Mouse (Mus musculus): ENCODE results near the gene Mapk8ip1. TPM values are rescaled to one million over a fixed set of nuclear protein-coding genes. Genes with fewer than 3 reads are reported as not detected.
"Not testable (repeated sequence)": the region's sequence is repeated elsewhere in the genome, so short reads cannot be mapped to it uniquely, and the experiment has no call there.

Gene Mapk8ip1
- total RNA-seq, 2 experiments from 2014 or later = 6.9 to 7.2 TPM

DNA sequence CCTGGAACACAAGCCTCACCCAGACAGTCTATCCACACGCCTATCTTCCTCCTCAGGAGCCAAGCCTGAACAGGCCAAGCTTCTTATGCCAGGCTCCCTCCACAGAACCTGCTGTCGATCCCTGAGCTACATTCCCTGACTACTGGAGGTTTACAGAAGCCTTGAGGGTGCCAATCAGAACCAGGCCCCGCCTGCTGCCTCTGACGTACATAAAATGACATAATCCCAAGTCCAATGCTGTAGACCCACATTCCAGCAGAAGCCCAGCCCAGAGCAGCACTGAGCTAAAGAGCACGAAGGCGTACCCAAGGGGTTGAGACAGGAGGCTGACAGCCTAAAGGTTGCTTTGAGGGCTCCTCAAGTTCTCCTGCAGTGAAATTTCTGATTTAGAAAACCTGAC is 26.8 kb upstream of the Mapk8ip1 start:
- intact Hi-C loops (cut with DNase I) = no loop called here
- peak; percentile 38 to 50 for DNase-seq

- DNase-seq = peak in 1 of 2 experiments; percentile 51
- intact Hi-C loops (cut with DNase I) = no loop called here
Observed at GRCm38 (mm10) chr2:92426426-92426825, 25.4 kb upstream of the Mapk8ip1 start.

- intact Hi-C loops (cut with DNase I) = no loop called here
- no peak for DNase-seq
Observed at GRCm38 (mm10) chr2:92425366-92425765, 24.3 kb upstream of the Mapk8ip1 start.

GRCm38 (mm10) chr2:92424462-92425308 is 23.6 kb upstream of the Mapk8ip1 start:
- intact Hi-C loops (cut with DNase I) = no loop called here
- peak; percentile 46 to 53 for DNase-seq

- intact Hi-C loops (cut with DNase I) = no loop called here
- DNase-seq = peak; percentile 91 to 96
Observed at GRCm38 (mm10) chr2:92423702-92424461, 22.8 kb upstream of the Mapk8ip1 start.

GRCm38 (mm10) chr2:92423156-92423555 is 22.1 kb upstream of the Mapk8ip1 start:
- intact Hi-C loops (cut with DNase I) = no loop called here
- DNase-seq = no peak

GRCm38 (mm10) chr2:92422388-92423135 is 21.5 kb upstream of the Mapk8ip1 start:
- intact Hi-C loops (cut with DNase I) = no loop called here
- no peak for DNase-seq

DNA sequence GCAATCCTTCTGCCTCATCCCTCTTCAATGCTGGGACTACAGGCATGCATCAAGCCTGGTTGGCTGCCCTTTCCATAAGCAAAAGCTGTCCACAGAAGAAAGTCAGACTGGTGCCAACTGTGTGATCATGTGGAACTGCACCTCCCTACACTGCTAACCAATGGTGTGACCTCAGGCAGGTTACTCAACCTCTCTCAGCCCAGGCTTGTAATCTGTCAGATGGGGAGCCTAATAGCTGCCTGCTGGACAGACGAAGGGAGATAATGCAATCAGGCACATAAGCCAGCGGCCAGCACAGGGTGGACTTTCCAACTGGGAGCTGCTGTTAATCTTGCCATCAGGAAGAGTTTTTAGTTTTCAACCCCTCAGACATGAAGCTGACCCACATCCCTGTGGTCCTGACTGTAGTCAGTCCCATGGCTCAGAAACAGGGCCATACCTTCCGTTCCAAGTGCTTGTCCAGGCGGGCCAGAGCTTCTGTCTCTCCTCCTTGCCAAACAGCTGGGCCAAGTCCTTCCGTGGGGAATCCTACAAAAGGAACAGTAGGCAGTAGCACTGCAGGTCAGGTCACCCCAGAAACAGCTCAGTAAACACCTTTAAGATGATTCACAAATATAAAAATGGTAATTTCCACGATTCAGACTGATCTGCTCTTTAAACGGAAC is 20.8 kb upstream of the Mapk8ip1 start:
- intact Hi-C loops (cut with DNase I) = no loop called here
- no peak for DNase-seq

DNA sequence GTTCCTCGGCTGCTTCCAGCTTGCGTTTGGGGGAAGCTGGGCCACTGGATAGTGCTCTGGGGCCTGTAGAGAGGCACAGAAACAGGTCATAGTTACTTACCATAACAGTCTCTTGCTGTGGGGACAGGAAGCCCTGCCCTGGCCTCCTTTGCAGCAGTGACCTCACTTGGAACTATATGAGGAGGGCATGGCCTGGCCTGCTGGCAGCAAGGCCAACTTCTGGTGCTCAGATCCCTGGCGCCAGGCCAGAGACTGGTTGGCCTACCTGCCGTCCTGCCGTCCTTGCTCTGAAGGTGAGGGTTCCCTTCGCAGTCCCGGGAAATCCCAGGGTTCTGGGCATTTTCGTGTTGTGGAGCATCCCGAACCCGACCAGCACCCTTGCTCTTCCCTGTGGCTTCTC is 10.6 kb upstream of the Mapk8ip1 start:
- intact Hi-C loops (cut with DNase I) = no loop called here
- DNase-seq = no peak

DNA sequence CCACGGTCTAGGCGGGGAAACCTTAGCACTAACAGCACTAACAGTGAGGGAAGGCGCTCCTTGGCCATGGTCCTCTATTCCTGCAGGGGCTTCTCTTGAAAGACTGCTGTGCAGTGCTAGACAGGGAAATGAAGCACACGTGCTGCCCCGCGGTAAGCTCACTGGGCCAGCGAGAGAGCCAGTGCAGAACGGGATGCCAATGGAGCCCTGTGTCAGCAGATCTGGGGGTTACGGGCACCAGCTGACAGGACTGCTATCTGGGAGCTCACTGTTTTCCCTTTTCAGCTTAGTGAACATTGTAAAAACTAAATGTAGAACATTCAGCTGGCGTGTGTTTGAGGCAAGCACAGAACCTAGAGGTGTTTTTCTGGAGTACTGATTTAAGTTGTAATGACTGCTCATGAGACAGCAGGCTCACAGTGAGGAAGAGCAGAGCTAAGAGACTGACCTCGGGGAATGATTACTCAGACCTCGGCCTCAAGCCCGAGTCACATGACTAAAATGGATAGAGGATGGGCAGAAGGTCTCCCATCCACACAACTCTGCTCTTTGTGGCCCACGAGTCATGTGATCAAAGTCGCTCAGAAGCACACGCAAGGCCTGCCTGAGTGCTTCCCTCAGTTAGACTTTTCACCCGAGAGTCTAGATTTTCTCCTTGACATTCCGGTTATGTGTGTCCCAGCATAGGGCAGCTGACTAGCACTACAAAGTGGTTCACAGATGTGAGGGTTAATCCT is 7.4 kb upstream of the Mapk8ip1 start:
- intact Hi-C loops (cut with DNase I) = no loop called here
- DNase-seq = no peak

DNA sequence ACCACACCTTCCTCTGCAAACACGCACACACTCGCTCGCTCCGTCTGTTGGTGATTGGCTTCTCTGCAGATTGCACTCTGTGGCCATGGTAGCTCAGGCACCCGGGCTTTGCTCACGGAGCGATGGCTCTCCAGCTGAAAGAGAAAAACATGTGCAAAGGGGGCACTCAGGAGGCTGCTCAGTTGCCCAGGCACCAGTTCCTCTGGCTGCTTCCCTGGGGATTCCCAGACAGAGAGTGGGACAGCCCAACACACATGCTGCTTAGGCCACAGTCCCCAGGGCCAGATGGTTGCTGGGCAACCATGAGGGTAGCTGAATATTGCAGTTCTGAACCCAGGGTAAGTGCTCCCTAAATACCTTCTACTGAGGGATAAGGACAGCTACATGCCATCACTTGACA is 4.6 kb upstream of the Mapk8ip1 start:
- intact Hi-C loops (cut with DNase I) = no loop called here
- DNase-seq = no peak

DNA sequence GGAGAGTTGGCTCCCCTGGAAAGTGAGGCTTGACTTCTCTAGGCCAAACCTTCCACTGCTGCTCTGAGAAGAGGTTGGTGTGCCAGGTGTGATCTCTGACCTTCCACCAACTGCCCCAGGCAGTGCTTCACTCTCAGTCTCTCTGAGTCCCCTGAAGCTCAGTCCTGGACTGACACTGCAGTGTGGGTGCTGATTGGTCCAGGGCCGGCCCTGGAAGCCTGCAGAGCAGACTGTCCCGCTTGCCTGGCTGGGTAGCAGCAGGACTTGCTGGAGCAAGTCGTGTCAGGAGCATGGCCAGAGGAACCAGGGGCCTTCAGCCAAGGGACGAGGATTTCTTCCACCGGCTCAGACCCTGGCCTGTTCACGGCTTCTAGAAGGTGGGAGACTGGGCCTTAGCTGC is 3.7 kb upstream of the Mapk8ip1 start:
- no peak for DNase-seq
- intact Hi-C loops (cut with DNase I) = no loop called here

- intact Hi-C loops (cut with DNase I) = no loop called here
Observed at GRCm38 (mm10) chr2:92403776-92404319, 2.8 kb upstream of the Mapk8ip1 start.

GRCm38 (mm10) chr2:92402591-92403326 is 1.7 kb upstream of the Mapk8ip1 start:
- DNase-seq = no peak
- intact Hi-C loops (cut with DNase I) = no loop called here

More at GRCm38 (mm10) chr2:92403776-92404319, 2.8 kb upstream of the Mapk8ip1 start:
- no peak for DNase-seq

GRCm38 (mm10) chr2:92400682-92401081 is 381 bp downstream of the Mapk8ip1 start:
- intact Hi-C loops (cut with DNase I) = no loop called here
- DNase-seq = no peak

DNA sequence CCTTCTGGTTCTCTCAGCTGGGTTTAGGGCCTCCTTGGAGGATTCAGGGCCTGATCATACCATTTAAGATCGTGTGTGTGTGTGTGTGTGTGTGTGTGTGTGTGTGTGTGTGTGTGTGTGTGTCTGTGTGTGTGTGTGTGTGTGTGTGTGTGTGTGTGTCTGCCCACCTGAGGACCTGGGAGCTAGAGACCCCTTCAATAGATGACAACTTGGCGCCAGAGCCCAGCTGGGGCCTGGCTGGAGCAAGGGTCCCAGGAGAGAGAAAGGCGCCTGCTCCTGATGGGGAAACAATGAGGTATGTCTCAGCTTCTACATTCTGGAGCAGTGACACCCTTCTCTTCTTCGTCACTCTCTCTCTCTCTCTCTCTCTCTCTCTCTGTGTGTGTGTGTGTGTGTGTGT is 1.2 kb downstream of the Mapk8ip1 start:
- intact Hi-C loops (cut with DNase I); DNase-seq: not testable (repeated sequence)

GRCm38 (mm10) chr2:92397436-92397835 is 3.6 kb downstream of the Mapk8ip1 start:
- DNase-seq = no peak
- intact Hi-C loops (cut with DNase I) = no loop called here

DNA sequence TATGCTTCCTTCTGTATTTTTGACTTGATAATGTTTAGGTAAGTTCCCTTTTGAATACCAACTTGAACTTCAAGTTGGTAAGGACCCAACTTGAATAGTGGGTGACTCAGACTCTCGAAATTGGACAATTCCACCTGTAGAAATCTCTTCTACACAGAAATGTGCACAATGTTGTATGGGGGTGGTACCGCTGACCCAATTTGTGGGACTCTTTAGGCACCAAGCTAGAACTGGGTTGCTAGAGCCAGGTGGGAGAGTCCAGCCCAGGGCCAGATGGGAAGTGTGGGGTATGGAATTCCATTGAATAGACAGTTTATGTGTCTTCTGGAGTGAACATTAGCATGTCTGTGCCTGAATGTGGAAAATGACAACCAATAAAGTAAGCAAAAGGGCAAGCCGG is 5.5 kb downstream of the Mapk8ip1 start:
- no peak for DNase-seq
- intact Hi-C loops (cut with DNase I) = no loop called here

All from gastrocnemius, postnatal 36 days (tissue).